Mouse (Mus musculus) WW6 (cell line): ENCODE data around the gene Fam83d.

Source experiments
- DNase-seq: peaks from one replicate; pipeline ENCODE4 v3.0.0-alpha.2; 2013; ENCODE audit warnings: low read depth, low spot score

Fam83d gene

DNA sequence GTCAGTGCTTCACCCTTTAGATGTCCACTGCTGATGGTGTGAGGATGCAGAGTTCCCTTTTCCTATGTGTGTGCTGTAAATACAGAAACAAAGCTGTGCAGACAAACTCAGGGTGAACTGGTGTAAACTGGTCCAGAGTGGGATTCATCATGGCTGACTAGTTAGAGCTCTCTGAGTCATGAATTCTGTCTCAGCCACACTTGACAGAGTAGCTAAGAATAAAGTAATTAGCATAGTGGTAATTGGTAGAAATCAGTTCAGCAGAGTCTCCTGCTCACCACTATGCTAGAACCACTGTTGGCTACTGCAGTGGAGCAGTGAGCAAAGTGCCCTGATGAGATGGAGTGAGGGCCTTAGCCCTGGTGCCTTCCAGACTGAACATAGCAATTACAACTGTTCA is 47.8 kb downstream of the Fam83d start:
- DNase-seq, result no peak

DNA sequence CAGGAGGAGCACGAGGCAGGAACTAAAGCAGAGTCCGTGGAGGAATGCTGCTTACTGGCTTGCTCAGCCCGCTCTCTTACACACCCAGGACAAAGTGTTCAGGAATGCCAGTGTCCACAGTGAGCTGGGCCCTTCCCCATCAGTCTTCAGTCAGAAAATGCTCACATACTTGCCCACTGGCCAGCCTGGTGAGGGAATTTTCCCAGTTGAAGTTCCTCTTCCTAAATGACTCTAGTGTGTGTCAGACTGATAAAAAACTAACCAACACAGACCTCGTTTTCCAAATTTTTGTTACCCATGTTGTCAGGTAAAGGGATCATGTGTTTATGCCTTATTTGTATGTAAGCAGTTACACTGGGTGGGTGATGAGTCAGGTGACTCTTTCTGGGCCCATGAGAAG is 48.3 kb downstream of the Fam83d start:
- DNase-seq, result no peak

DNA sequence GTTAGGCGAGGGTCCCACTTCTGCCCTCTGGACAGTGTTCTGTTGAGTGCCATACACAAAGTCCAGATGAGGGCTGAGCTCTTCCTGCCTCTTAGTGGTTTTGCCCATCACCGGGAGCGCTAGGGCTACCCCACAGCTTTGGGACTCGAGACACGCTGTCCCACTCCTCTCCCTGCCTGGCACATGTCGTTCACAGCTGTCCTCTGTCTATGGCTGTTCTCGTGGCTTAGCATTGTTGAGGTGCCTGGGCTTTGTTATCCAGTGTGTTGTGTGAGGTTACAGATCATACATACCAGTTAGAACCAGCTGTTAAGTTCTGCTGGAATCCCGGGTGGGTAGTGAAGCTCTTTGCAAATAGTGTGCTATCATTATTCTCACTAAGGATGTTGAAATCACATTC is 49.8 kb downstream of the Fam83d start:
- no peak for DNase-seq

DNA sequence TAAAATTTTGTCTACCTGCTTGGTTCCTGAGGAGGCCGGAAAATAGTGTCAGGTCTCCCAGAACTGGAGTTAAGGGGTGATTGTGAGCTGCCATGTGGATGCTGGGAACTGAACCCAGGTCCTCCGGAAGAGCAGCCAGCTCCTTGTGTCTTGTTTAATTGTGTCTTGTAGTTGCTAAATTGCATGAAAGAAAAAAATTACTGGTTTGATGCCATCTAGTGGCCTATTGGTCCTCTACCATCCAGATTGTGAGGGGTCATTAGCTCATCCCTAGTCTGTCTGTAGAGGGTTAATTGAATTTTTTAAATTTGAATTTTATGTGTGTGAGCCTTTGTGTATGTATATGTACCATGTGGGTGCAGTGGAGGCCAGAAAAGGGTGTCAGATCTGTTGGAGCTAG is 60.2 kb downstream of the Fam83d start:
- DNase-seq, result no peak

DNA sequence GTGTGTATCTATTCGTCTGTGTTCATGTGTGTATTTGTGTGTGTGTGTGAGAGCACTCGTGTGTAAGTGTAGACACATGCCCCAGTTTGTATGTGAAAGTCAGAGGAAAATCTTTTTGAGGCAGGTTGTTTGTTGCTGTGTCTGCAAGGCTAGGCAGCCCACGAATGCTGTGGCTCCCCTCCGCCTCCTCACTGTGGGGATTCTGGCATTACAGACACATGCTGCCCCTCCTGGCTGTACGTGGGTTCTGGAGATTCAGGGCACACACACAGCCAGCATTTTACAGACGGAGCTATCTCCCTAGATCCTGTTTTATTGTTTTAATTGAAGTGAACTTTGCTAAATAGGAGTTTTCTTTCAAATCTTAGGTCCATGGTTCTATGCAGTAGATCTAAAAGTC is 61.9 kb downstream of the Fam83d start:
- no peak for DNase-seq

DNA sequence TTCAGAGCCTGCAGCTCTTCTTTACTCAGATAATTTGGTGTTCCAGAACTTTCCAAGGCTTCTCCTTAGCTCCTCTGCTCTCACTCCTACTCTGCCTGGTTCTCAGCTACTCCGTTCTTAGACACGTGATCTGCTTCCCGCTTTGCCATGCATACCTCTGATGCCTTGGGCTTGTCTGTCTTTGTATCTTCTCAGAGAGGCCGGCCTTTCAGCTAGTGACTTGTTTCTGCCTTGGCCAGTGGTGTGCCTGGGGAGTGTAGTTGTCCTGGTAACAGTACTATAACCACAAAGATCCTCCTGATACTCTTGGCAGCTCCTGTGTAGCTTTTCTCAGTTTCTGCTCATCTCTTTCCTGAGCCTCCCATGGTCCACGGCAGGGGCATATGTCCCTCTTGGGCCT is 65.3 kb downstream of the Fam83d start:
- DNase-seq, result no peak

DNA sequence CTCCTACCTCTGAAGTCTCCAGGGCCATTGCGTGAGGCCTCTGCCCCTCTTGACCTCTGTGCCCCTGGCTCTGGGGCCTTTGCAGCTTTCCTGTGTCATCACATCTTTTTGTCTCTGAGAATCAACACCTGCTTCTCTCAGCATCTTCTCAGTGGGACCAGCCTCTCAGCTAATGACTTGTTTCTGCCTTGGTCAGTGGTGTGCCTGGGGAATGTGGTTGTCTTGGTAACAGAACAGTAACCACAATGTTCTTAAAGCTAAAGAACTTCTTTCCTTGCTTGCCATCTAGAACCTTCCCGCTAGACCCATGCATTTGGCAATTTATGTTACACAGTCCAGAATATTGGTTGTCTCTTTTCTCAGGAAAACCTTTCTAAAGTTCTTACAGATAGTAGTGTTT is 65.8 kb downstream of the Fam83d start:
- no peak for DNase-seq
